17 mouse cellular contexts compared by ENCODE assay signal in genomic region chr13:73132746-73133145, GRCm38 (mm10).
"Had no signal": no experiment of that assay in that cellular context is flagged by ENCODE, and none has a peak within 500 bp of the region (broad histone marks: within the 10 kb centered on the region; RNA-seq: fewer than 3 reads in every experiment).

No protein-coding gene starts in this region.

- H3K4me2 ChIP-seq: liver, embryonic 12.5 days; lung, embryonic 14.5 days; midbrain, embryonic 12.5 days; neural tube, embryonic 12.5 days; stomach, embryonic 15.5 days had no signal

- H3K9me3 ChIP-seq: liver, embryonic 12.5 days; midbrain, embryonic 10.5 days; midbrain, embryonic 12.5 days; neural tube, embryonic 12.5 days; stomach, embryonic 15.5 days had no signal

- H3K27me3 ChIP-seq: liver, embryonic 12.5 days; stomach, embryonic 15.5 days had no signal

- H3K9ac ChIP-seq: liver, embryonic 12.5 days; liver, embryonic 14.5 days; lung, embryonic 14.5 days; midbrain, embryonic 12.5 days; neural tube, embryonic 12.5 days; stomach, embryonic 15.5 days had no signal

- H3K27ac ChIP-seq: liver, embryonic 12.5 days; liver, embryonic 14.5 days; midbrain, embryonic 10.5 days; midbrain, embryonic 12.5 days; neural tube, embryonic 12.5 days; stomach, embryonic 15.5 days; stomach, postnatal 0 days had no signal

- DNase-seq: lung, adult 18-20 months; lung, embryonic 14.5 days; lung, postnatal 10 days; lung, postnatal 4 days; midbrain, embryonic 14.5 days; right cerebral cortex, postnatal 14 days; thymus, adult 2 months; thymus, postnatal 25 days; thymus, postnatal 4 days had no signal

- H3K4me1 ChIP-seq: liver, embryonic 12.5 days; midbrain, embryonic 10.5 days; midbrain, embryonic 12.5 days; neural tube, embryonic 12.5 days; stomach, embryonic 15.5 days had no signal

- H3K4me3 ChIP-seq: liver, embryonic 12.5 days; midbrain, embryonic 10.5 days; midbrain, embryonic 12.5 days; neural tube, embryonic 12.5 days; stomach, embryonic 15.5 days had no signal

- H3K36me3 ChIP-seq: liver, embryonic 12.5 days; midbrain, embryonic 10.5 days; midbrain, embryonic 12.5 days; neural tube, embryonic 12.5 days; stomach, embryonic 15.5 days had no signal

- ATAC-seq: liver, embryonic 12.5 days; midbrain, embryonic 16.5 days had no signal
